Mouse (Mus musculus) brain, embryonic 14.5 days (tissue): ENCODE data around the gene Mrpl14.

Experiments
- CTCF ChIP-seq: fragments of 200-500 bp; IDR thresholded peaks from 2 replicates; pipeline ENCODE4 v1.5.1; 2012; ENCODE audit warnings: inconsistent platforms, mild to moderate bottlenecking, moderate library complexity, borderline replicate concordance; ENCODE audit not compliant: insufficient read depth, insufficient read length; ENCODE audit errors: extremely low read depth
- POLR2A ChIP-seq: fragments of 200-500 bp; IDR thresholded peaks from 2 replicates; pipeline ENCODE4 v1.6.1; 2012; ENCODE audit warnings: mild to moderate bottlenecking, inconsistent platforms, borderline replicate concordance; ENCODE audit not compliant: poor library complexity, insufficient read depth, insufficient read length, severe bottlenecking; ENCODE audit errors: extremely low read depth

DNA sequence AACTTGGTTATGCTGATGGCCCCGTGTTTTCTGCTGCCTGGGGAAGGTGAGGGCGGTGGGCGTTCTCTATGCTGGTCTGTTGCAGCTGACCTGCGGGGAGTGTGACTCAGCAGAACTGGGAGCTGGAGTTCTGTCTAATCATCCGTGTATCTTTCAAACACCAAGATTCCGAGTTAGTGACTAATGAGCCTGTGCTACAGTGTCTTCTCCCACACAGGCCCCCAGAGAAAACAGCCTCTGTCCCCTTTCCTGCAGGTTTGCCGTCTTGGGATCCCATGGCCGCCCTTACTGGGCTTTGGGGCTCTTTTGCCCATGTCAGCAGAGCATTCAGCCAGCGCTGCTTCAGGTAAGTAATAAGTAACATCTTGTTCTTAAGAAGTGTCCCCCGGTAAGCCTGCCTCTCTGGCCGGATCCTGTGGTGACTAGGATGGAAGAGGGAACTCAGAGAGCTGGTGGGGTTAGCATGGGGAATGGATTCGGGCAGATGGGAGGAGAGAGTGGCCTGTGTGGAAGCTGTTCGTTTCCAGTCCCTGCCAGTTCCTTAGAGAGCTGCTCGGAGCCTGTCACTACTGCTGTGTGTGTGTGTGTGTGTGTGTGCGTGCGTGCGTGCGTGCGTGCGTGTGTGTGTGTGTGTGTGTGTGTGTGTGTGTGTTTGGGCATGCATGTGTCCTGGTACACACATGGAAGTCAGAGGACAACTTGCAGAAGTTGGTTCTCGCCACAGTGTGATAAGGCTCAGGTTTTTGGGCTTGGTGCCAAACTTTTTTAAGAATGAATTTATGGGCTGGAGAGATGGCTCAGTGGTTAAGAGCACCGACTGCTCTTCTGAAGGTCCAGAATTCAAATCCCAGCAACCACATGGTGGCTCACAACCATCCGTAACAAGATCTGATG is 9.4 kb downstream of the Mrpl14 start:
- TF ChIP-seq POLR2A = no peak
- no peak for TF ChIP-seq CTCF
